Comparison of ENCODE assay signal across 24 mouse cellular contexts in genomic region chr7:83087408-83087807, GRCm38 (mm10).
DNase-seq lines count a peak whose midpoint lies in the region; ATAC-seq and TF ChIP-seq lines count a peak whose summit lies in the region.
"Had no signal": no experiment of that assay in that cellular context is flagged by ENCODE, and none has a peak within 500 bp of the region (broad histone marks: within the 10 kb centered on the region; RNA-seq: fewer than 3 reads in every experiment).

No protein-coding gene starts in this region.

- peak; percentile 59 for ATAC-seq in common myeloid progenitor, adult 5-6 weeks (replicated peaks; ENCODE audit: low read depth, poor library complexity, severe bottlenecking)
- peak; percentile 46 to 63; a peak in 2 of 4 replicates for ATAC-seq in hematopoietic stem cell, adult 5-6 weeks (replicated peaks in 1 of 2; ENCODE audit: insufficient read depth in 1 of 2, low FRiP score in 2 of 2, low TSS enrichment in 1 of 2, low read depth in 1 of 2, poor library complexity in 2 of 2, severe bottlenecking in 2 of 2)
- ATAC-seq: activated CD4-positive, CD25-positive, alpha-beta regulatory T cell, adult 4 months; forebrain, embryonic 14.5 days; forebrain, postnatal 0 days; intestine, postnatal 0 days had no signal

- dilution Hi-C loops in CH12.LX (cut with MboI; ENCODE audit: extremely low pct_ligation_motif_present, extremely low pct_unique_long_range_greater_than_20kb, low sequenced_read_pairs) = no loop called here

- TF ChIP-seq POLR2A in CH12.LX (IDR thresholded peaks at IDR 0.05; ENCODE audit: low read depth, low read length) = no peak

- in situ Hi-C loops in CH12.LX (cut with MboI; ENCODE audit: low pct_ligation_motif_present, low pct_unique_long_range_greater_than_20kb, low sequenced_read_pairs) = no loop called here

- no peak overlapping the region for H3K4me3 ChIP-seq in CH12.LX (replicated peaks in 1 of 3; ENCODE audit: low read depth in 2 of 3, low read length in 2 of 3, poor library complexity in 1 of 3)
- H3K4me3 ChIP-seq: embryonic facial prominence, embryonic 12.5 days; embryonic facial prominence, embryonic 15.5 days; hindbrain, embryonic 15.5 days had no signal

- no peaks in the 10 kb centered on the region for H3K79me2 ChIP-seq in CH12.LX (replicated peaks; ENCODE audit: control insufficient read depth, extremely low read depth, insufficient read depth, poor library complexity, severe bottlenecking)

- H3K9me3 ChIP-seq in CH12.LX (replicated peaks; ENCODE audit: low read length) = no peaks in the 10 kb centered on the region
- H3K9me3 ChIP-seq: embryonic facial prominence, embryonic 12.5 days; embryonic facial prominence, embryonic 15.5 days; G1E; hindbrain, embryonic 15.5 days had no signal

- H3K4me1 ChIP-seq in CH12.LX (ENCODE audit: control insufficient read depth in 1 of 2, insufficient read depth in 2 of 2) = peaks cover 0 to 11% of the 10 kb centered on the region in 2 experiments; a peak in 1 of 4 replicates

- H3K4me2 ChIP-seq in CH12.LX (ENCODE audit: insufficient read depth, low read depth, poor library complexity, severe bottlenecking) = no peak overlapping the region
- H3K4me2 ChIP-seq: embryonic facial prominence, embryonic 12.5 days; embryonic facial prominence, embryonic 15.5 days; heart, embryonic 11.5 days; hindbrain, embryonic 15.5 days had no signal

- no peak overlapping the region for H3K27ac ChIP-seq in CH12.LX (ENCODE audit: insufficient read depth, low read depth)
- H3K27ac ChIP-seq: embryonic facial prominence, embryonic 12.5 days; embryonic facial prominence, embryonic 15.5 days; hindbrain, embryonic 15.5 days had no signal

- TF ChIP-seq RAD21 in CH12.LX (IDR thresholded peaks at IDR 0.05; ENCODE audit: low read depth, low read length) = peak; percentile 2

- H3K27me3 ChIP-seq in CH12.LX (replicated peaks) = no peaks in the 10 kb centered on the region
- H3K27me3 ChIP-seq: embryonic facial prominence, embryonic 12.5 days; embryonic facial prominence, embryonic 15.5 days; hindbrain, embryonic 15.5 days had no signal

- TF ChIP-seq CTCF in CH12.LX (conservative IDR thresholded peaks at IDR 0.05 in 1 of 2, IDR thresholded peaks at IDR 0.05 in 1 of 2; ENCODE audit: low read depth in 2 of 2, low read length in 2 of 2) = 0 out of 4 replicates have a peak, but pooled peaks of 1 of the 2 experiments have one; percentile 4

- no peaks in the 10 kb centered on the region for H3K36me3 ChIP-seq in CH12.LX (replicated peaks in 1 of 2; ENCODE audit: control insufficient read depth in 1 of 2, insufficient read depth in 1 of 2, low read length in 1 of 2)
- H3K36me3 ChIP-seq: embryonic facial prominence, embryonic 12.5 days; embryonic facial prominence, embryonic 15.5 days; G1E; hindbrain, embryonic 15.5 days had no signal

- no peak for TF ChIP-seq EP300 in CH12.LX (IDR thresholded peaks at IDR 0.05; ENCODE audit: low read length)

- DNase-seq in 416B (ENCODE audit: low read depth) (peak; percentile 51), CH12.LX (ENCODE audit: extremely low read depth) (no peak)
- no peak for DNase-seq in adrenal gland, postnatal 10 days
- no peak for DNase-seq in frontal cortex, postnatal 36 days (ENCODE audit: low spot score in 2 of 2)
- no peak for DNase-seq in testis, postnatal 14 days (ENCODE audit: low spot score)
- DNase-seq in right cerebral cortex, postnatal 36 days (ENCODE audit: low spot score in 2 of 2) = no peak
- DNase-seq: adrenal gland, adult 8-10 months; adrenal gland, postnatal 36 days; cerebellum, adult 2 months; cerebellum, adult 9-11 months; cerebellum, postnatal 25 days; forebrain, postnatal 0 days; gastrocnemius, postnatal 10 days; gastrocnemius, postnatal 36 days had no signal

- H3K9ac ChIP-seq in CH12.LX (ENCODE audit: insufficient read depth, low read depth) = no peak overlapping the region
- H3K9ac ChIP-seq: embryonic facial prominence, embryonic 12.5 days; embryonic facial prominence, embryonic 15.5 days; forebrain, postnatal 0 days; hindbrain, embryonic 15.5 days had no signal

TF ChIP-seq in CH12.LX, 34 proteins besides CTCF, POLR2A, EP300 and RAD21:
- TF ChIP-seq MYC (IDR thresholded peaks at IDR 0.05; ENCODE audit: low read depth, low read length) = no peak
- no peak for TF ChIP-seq ETS1 (conservative IDR thresholded peaks at IDR 0.05; ENCODE audit: low read depth, low read length)
- no peak for TF ChIP-seq CHD1 (IDR thresholded peaks at IDR 0.05; ENCODE audit: low read depth, low read length)
- TF ChIP-seq POLR2AphosphoS2 (IDR thresholded peaks at IDR 0.05; ENCODE audit: low read depth, low read length) = no peak
- TF ChIP-seq ZC3H11A (IDR thresholded peaks at IDR 0.05; ENCODE audit: low read depth, low read length) = no peak
- TF ChIP-seq NELFE (IDR thresholded peaks at IDR 0.05; ENCODE audit: low read depth, low read length) = no peak
